Mouse (Mus musculus) E14TG2a.4 (cell line): ENCODE measurements at regions not wholly inside any gene's neighbourhood (a gene's known extent, or its start where the extent isn't known, plus 50 kb on each side); places are given as distances from the start of the nearest gene placed in this dataset.

Experiments
- CTCF ChIP-seq: conservative IDR thresholded peaks from 2 replicates; pipeline ENCODE4 v1.5.1; 2014; ENCODE audit warnings: low read length
- NANOG ChIP-seq: IDR thresholded peaks from 2 replicates; pipeline ENCODE4 v1.6.1; 2014; ENCODE audit warnings: borderline replicate concordance, low read length, mixed read lengths

DNA sequence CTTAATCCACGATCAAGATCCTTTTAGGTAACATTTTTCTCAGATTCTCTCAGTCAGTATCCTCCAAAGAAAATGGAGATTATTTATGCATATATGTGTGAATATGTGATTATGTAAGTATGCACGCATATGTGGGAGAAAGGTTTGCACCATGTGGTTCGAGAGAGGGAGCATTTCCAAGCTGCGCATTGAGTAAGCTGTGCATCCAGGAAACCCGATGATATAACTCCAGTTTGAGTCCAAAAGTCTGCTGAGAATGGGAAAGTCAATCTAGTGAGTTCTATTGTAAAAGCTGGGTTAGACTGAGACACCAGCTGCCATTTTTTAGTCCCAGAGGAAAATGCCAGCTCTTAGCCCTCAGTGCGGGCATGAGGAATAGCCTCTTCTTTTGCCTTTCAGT lies 89.9 kb upstream of the Krr1 start:
- TF ChIP-seq CTCF (no peak), NANOG (no peak)
